Mouse (Mus musculus) ZHBTc4 (cell line): ENCODE measurements around the gene Kmt2c.
A peak's percentile ranks its signal among the peaks of the same experiment; 100 is the strongest.

Experiments
- DNase-seq: peaks from one replicate; pipeline ENCODE4 v3.0.0-alpha.2; 2011; ENCODE audit warnings: low read depth, low spot score

The Kmt2c gene

DNA sequence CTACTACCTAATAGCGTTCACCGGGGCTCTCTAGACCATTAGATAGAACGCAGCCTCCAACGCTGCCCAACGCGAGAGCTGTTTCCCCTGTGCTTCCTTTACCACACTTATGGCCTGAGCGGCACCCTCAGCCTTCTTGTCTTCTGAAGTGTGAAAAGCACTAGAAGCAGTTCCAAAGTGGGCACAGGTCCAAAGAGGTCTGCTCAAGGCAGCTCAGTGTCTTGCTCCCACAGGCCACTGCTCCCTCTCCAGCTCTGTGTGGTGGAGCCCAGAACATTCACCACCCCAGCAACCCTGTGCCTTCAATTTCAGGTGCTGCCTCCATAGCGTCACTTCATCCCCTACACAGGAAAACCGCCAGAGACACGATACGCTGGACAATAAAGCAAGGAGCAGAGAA, 115.0 kb downstream of the Kmt2c start:
- no peak for DNase-seq

DNA sequence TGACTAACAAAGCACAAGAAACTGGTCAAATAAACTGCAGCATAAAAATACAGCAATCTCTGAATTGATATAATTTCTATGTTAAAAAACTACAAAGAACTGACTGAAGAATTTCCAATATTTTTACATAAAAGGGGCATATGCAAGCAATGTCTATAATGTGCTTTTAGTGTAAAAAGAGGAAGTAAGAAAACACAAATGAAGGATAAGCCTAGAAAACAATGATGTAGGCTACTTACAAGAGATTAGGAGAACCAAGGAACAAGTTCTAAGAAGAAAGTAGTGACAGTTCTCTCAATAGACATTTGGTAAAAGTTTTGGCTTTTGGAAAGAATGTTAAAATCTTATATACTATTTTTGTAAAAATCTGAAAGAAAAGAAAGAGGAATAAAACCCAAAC, 119.4 kb downstream of the Kmt2c start:
- no peak for DNase-seq

DNA sequence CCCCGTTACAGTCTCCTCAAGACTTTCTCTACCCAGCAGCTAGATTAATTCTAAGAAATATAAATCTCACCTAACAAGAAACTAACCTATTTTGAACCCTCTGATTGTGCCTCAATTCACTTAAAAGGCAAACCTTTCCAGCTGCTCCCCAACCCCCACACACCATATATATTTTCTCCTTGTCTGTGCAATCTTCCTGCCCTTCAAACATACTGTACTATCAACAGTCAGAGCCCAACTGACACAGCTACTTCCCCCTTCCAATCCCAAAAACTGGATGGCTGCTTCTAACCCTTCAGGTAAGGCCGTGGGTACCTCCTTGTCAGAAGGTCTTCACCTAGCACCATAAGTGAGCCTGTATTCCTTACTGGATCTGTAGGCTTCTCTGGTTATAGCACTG, 130.2 kb downstream of the Kmt2c start:
- DNase-seq: no peak

DNA sequence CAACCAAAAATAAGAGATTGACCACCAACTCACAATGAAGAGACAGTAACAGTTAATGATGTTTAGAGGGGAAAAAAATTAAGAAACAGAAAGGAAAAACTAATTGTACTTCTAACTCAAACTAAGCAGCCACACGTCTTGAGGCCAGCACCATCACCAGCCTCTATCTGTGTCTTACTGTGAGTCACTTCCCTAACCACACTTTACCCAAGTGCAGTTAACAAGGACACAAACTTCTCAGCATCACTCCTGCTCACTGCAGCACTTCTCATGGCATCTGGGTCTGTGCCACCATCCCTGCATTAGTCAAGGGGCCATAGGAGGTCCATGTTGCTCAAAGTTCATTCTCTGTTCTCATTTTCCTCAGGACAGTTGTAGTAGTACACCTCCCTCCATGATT, 131.5 kb downstream of the Kmt2c start:
- no peak for DNase-seq

DNA sequence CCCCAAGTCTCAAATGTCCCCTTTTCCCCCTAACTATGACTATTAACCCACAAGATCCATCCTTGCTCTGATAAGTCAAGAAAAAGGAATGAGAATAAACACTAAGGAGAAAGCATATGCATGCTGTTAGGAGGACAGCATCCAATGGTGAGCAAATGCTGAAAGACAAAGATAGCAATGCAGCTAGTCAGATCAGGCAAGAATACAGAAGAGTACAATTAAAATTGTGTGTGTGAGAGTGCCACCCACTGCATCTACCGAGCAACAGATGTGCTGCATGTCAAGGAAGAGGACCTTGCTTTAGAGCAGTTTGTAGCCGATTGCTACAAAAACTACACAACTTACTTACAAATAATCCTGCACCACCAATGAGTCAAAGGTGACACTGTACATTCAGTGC, 145.1 kb downstream of the Kmt2c start:
- no peak for DNase-seq

DNA sequence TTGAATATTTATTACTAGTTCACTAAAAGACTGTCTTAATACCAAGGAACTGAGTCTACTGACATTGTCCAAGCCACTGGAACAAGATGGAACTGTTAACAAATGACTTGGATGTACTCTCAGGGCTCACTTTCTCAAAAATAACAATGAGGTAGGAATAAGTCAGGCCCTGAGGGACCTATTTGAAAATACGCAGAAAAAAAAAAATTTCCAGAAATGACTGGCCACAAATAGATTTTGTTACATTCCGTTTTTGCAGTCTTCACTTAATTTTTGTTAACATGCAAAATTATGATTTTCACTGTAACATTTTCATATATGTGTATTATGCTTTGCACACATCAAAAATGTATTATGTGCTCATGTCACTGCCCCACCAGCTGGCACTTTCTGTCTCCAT, 167.3 kb downstream of the Kmt2c start:
- no peak for DNase-seq

DNA sequence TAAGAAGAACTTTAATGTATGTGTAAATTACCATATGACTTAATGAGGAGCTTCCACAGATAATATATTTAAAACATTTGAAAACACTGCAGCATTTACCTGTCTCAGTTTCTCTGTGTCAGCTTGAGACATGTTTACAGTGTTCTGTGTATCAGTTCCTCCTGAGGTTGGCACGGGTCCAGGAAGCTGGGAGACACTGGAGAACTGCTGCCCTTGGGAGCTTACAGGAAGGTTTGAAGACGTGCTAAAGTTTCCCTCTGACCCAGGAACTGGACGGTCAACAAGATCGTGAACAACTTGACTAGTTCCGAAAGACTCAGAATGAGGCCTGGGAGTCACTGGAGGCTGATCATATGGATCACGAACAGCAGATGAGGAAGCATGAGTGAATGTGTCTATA, 184.7 kb downstream of the Kmt2c start:
- DNase-seq: no peak

DNA sequence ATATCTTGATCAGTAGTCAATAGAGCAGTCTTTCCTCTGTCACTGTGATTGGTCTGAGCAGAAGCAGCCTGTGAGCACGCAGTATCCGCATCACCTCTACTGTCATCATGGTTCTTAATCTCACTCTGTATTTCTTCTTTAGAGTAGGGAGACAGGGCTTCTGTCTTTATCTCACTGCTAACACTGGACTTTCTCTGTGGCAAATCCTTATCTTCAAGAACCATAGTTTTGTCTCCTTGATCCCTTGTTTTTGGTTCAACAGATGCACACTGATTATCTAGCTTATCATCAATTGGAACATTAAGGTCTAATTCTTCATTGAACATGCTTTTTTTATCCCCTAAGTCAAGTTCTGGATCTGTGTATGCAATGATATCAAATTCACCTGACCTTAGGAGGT, 188.4 kb downstream of the Kmt2c start:
- DNase-seq: no peak

DNA sequence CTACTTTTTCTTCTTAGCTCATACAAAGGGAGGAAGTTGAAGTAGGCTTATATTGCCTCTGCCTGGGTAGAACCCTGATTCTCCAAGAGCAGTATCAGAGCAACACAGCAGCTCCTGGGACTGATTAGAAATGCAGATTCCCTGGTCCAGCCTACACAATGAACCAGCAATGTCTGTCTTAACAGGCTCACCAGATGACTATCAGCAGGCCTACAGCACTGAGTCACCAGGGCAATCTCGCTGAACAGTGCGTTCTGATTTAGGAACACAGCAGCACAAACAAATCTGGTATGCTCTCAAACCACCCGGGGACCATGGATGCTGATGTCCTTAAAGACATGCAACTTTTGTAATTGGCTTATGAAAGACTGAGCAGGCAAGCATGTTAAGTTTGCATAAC, 201.8 kb downstream of the Kmt2c start:
- no peak for DNase-seq

DNA sequence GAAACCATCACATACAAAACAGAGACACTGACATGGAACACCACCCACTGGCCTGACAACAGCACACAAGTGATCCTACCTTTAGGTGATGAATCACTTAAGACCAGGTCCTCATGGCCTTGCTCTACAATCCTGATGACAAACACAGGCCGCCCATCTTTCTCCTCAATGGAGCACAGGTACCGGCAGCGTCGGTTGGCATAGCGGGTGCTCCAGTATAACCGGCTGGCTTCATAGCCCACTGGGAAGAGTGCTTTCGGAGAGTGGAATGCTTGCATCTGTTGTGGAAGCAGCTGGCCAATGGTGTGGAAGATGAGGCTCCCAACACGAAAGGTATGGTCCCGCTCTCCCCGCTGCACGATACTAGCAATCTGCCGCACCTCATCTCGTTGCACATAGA, 214.6 kb downstream of the Kmt2c start:
- DNase-seq: no peak

DNA sequence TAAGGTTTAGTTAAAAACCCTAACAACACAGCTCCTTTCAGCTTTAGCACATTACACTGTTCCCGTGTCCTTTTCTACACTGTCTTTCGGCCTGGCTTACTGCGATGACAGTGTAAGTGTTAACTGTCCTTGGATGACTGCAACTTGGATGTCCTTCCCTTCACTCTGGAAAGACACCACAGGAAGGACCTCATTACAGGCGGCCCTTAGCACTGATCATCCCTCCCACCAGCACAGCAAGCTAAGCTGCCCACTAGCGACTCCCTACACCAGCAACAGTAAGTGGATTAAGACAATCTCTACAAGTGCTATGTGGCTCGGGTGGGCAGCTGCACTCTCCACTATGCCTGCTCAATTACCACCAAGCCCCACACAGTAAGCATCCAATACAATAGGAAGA, 222.2 kb downstream of the Kmt2c start:
- no peak for DNase-seq

DNA sequence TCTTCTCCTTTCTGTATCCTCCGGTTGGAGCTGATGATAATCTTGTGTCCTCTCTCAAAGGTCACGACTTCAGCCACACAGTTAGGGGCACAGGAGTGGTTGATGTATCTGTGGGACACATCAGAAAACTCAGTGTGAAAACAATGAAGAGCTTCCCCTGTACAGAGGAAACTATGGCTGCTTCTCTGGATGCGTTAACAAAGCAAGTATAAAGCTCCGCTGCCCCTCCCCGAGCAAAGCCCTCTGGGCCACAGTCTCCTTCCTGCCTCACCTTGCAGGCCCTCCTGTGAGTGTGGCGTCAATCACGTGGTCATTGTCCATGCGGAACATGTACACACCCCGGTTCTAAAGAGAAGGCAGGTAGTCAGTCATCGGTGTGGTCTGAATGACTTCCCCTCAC, 223.0 kb downstream of the Kmt2c start:
- peak; percentile 80 for DNase-seq

DNA sequence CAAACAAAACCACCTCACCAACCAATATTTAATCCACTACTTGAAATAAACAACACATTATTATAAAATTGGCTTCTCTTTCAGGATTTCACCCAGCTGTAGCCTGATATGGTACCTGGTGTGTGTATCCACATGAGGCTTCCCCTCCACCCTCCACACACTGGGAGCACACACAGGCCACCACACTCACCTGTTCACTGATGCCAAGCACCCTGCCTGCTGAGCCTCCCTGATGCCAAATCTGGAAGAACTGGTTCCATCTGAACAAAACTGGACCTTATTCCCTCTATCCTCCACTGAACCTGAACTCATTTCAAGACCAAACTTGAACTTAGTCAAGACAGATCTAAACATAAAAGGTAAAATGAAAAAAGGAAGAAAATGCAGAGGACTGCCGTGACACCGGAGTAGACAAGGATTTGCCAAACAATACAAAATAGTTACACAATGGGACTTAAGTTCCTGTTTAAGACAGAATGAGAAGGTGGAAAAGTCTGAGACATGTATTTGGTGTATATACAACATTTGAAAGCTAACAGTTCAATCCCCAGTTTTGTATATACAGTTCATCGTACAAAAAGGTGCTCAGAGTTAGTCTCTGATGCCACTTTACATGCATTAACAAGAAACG, 230.2 kb downstream of the Kmt2c start:
- no peak for DNase-seq

DNA sequence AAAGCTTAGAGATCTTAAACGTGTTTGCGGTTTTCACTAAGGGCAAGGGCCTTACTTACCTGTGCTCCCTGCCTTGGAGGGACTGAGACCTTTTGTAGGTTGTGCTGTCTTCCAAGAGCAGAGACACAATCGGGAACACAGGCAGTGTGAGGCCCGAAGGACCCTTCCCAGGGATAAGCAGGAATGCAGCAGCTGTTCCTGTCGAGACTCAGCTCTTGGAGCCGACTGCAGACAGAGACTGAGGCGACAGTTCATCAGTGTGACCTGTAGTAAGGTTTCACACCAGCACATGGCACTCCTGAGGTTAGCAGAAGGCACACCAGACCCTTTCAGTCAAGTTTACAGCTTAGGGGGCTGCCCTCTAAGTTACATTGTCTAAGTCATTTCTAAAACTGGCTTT, 236.3 kb downstream of the Kmt2c start:
- no peak for DNase-seq

DNA sequence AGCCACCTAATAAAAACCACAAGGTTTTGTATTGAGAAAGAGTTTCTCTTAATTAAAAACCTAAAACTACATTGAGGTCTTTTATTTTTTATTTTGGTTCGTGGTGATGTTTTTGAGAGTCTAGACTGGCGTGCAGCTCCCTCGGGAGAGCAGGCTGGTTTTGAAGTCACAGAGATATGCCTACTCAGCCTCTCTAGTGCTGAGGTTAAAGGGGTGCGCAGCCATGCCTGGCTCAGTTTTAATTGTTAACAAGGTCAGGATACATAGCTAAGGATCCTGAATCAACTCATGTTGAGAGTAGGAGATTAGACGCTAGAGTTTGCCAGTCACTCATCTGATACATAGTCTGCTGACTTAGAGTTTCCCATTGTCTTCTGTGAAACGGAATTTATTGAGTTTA, 237.1 kb downstream of the Kmt2c start:
- DNase-seq: no peak

DNA sequence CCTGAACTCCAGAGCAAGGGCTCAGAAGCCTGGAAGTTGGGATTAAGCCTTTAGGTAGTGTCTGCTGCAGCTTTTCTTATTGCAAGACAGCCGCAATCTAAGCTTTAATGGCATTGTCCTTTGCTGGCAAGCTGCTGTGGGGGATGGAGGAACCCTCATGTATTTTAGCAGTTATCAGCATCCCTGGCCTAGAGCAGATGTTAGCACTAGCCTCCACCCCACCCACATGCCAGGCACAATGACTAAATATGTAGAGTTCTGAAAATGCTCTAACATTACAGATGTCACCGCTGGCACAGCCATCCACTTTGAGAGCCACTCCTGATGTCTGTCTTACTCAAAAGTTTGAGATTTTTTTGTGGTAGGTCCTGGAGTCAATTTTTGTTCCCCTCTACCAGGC, 241.9 kb downstream of the Kmt2c start:
- no peak for DNase-seq

DNA sequence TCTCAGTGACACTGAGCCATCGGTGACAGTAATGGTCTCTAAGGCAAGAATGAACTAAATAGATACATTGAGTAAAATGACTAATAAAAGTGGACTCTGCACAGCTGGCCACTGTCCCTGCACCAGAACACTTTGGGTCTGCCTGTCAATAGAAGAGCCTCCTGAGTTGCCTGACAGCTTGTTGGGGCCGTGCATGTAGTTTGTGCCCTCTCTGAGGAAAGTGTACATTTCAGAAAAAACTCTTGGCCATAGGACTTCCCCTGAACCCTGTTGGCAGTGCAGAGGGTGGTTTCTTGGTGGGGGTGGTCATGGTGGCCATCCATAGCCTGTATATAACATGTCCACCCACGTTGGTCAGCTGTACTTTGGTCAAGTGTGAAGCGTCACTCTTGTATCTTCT, 244.1 kb downstream of the Kmt2c start:
- DNase-seq: no peak

DNA sequence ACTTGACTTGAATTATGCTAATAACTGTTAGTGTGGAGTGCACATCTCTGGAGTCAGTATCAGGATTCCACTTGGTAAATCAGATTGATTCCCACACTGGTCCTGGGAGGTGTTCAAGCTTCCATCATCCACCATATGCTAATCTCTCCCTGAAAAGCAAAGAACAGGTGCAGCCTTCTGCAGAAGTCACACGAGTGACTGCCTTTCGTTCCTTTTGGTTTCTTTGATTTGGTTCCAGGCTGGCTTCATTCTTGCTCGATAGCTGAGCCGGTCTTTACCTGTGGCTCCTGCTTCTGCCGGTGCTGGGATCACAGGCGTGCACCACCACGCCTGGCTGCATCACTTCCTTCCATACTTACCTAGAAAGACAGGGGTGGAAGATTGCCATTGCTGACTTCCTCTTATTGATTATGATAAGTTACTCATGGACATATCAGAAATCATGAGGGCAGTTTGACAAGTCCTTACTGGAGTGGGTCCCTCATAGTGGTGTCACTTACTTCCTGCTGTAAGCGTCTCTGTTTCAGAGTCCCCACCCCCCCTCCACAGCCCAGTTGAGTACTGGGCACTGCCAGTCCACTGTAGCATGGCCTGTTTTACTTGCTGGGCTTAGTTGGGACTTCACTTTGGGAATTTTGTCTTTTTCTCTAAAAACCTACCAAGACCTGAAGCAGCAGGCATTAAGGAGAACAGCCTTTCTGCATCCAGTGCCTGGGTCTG, 245.6 kb downstream of the Kmt2c start:
- DNase-seq: no peak

DNA sequence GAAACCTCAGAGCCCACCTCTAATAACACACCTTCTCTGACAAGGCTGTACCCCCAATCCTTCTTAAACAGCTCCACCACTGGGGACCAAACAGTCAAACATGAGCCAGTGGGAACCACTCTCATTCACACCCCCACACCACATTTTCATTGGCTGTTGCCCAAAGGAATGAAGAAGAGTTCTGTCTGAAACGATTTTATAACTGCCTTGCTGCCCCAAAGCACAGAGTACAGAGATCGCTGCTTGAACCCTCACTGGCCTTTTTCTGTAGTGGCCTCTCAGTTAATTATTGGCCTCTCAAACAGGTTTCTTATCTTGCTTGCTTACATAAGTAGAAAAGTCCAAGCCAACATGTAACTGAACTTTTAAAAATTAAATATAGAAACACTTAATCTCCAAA, 246.2 kb downstream of the Kmt2c start:
- DNase-seq: no peak

DNA sequence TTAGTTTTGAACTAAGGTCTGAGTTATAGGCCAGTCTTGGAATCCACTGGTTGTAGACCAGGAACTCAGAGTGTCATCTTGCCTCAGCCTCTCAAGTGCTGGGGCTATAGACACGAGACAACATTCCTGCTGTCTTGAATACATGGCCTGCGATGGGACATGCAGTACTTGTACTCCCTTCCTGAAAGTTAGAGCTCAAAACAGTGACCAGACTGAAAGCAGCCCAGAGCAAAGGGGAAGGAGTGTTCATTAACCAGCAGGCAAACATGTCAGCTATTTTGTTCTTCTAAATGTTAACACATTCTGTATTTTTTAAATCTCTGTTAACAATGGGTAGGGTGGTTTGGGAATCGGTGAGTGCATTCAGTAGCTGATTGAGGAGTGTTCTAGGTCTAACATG, 251.5 kb downstream of the Kmt2c start:
- DNase-seq: no peak

DNA sequence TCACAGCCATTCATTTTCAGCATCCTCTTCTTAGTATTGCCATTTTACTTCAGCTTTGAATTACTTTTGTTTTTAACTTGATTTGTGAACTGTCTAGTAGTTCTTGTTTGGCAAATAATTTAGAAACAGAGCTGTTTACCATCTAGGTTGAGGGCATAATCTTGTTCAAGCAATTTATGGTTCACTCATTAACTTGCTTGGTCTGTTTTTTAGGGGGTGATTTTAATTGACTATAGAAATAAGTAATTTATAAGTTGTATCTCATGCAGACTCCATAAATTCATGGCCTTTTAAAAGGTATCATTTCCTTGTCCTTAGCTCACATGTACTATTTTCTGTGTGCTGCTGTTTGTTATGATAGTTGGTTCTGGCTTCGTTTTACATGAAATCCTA, 252.1 kb downstream of the Kmt2c start:
- DNase-seq: no peak

DNA sequence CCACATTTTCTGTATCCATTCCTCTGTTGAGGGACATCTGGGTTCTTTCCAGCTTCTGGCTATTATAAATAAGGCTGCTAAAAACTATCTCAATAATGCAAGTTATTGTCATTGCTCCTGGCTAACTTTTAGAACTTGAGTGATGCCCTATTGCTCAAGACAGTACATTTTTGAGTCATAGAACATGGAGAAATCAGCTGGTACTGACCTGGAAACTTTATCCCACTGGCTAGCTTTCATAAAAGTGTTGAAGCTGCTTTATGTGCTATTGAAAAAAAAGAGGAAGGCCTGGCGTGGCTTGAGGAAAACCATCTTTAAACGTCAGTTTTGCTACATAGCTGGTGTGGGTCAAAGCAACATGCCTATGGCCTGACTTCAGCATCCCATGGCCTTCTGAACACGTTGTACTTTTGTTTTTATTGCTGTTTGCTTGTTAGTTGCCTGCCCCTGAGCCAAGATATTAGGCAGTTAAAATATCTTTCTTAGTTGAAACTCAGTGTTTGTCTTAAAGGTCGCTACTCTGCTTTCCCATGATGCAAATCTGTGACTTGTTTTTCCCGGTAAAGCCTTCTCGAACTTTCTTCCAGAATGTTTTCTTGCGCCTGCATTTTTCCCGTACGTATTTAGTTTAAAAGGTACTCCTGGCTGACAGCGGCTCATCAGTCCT, 252.6 kb downstream of the Kmt2c start:
- DNase-seq: no peak

DNA sequence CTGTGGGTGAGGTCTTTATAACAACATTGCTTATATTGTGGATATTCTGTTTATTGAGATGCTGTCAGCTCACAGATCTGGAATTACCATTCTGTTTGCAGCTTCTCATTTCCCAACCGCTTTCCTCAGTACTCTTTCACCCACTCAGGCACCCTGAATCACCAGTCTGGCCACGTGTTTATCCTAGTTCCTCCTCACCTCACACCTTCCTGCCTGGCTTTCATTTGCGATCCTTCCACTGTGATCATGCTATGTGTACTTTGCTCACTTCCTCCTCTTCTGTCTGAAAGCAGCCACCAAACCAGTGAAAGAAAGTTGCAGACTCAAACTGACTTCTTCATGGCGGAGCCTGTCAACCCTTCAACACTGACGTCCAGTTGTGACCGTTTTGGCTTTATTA, 255.5 kb downstream of the Kmt2c start:
- no peak for DNase-seq
